Mouse (Mus musculus): Measurements from ENCODE around the gene Ralgapa2. TPM values are rescaled to one million over a fixed set of nuclear protein-coding genes. Genes with fewer than 3 reads are reported as not detected.

Ralgapa2 gene
- total and polyA plus RNA-seq, 3 experiments = 5.6 to 10.3 (median 8.9) TPM

DNA sequence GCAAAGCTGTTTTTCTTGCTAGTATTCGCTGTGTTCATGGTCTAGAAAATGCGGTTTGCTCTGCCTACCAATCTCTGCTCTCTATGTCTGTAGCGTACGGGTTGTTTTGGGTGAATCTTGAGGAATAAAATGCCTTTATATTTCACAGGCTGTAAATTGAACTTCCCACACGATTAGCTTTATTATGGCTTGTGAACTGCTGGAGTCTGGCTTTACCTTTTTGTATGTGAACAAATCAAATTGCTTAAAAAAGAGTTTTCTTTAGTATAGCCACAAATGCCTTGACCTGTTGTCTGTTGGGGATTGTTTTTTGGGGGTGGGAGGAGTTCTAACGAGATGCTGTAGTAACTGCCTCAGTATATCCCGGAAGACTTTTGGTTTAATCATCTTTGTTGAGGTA lies 288.0 kb downstream of the Ralgapa2 start:
- H3K9ac ChIP-seq (ENCODE audit: insufficient read depth, low read depth) = no peak overlapping the region
- DNase-seq (ENCODE audit: extremely low read depth) = no peak
- no peak overlapping the region for H3K27ac ChIP-seq (ENCODE audit: insufficient read depth, low read depth)
- H3K79me2 ChIP-seq (replicated peaks; ENCODE audit: control insufficient read depth, extremely low read depth, insufficient read depth, poor library complexity, severe bottlenecking) = no peaks in the 10 kb centered on the region
- H3K27me3 ChIP-seq (replicated peaks) = no peaks in the 10 kb centered on the region
- H3K4me3 ChIP-seq (replicated peaks in 1 of 3; ENCODE audit: low read depth in 2 of 3, low read length in 2 of 3, poor library complexity in 1 of 3) = no peak overlapping the region
- dilution Hi-C loops (cut with MboI; ENCODE audit: extremely low pct_ligation_motif_present, extremely low pct_unique_long_range_greater_than_20kb, low sequenced_read_pairs) = no loop called here
- H3K36me3 ChIP-seq (replicated peaks in 1 of 2; ENCODE audit: control insufficient read depth in 1 of 2, insufficient read depth in 1 of 2, low read length in 1 of 2) = no peaks in the 10 kb centered on the region
- H3K4me1 ChIP-seq (ENCODE audit: control insufficient read depth in 1 of 2, insufficient read depth in 2 of 2) = peaks cover 7 to 41% of the 10 kb centered on the region in 2 experiments
- TF ChIP-seq NRF1 (IDR thresholded peaks at IDR 0.05; ENCODE audit: low read depth, low read length) = no peak
- no peak for TF ChIP-seq KAT2A (IDR thresholded peaks at IDR 0.05; ENCODE audit: insufficient replicate concordance, low read length)
- TF ChIP-seq ZC3H11A (IDR thresholded peaks at IDR 0.05; ENCODE audit: low read depth, low read length) = no peak
- TF ChIP-seq RCOR1 (conservative IDR thresholded peaks at IDR 0.05; ENCODE audit: low read depth, low read length) = no peak
- TF ChIP-seq CHD1 (IDR thresholded peaks at IDR 0.05; ENCODE audit: low read depth, low read length) = no peak
- TF ChIP-seq CHD2 (IDR thresholded peaks at IDR 0.05; ENCODE audit: low read length) = no peak
- TF ChIP-seq SIN3A (IDR thresholded peaks at IDR 0.05; ENCODE audit: low read length) = no peak
- no peak for TF ChIP-seq UBTF (IDR thresholded peaks at IDR 0.05; ENCODE audit: low read depth, low read length)
- no peak for TF ChIP-seq HCFC1 (IDR thresholded peaks at IDR 0.05; ENCODE audit: low read depth, low read length)
- TF ChIP-seq MEF2A (IDR thresholded peaks at IDR 0.05; ENCODE audit: borderline replicate concordance, low read depth, low read length) = no peak
- no peak for TF ChIP-seq NELFE (IDR thresholded peaks at IDR 0.05; ENCODE audit: low read depth, low read length)
- no peak for TF ChIP-seq EP300 (IDR thresholded peaks at IDR 0.05; ENCODE audit: low read length)
- TF ChIP-seq MYC (IDR thresholded peaks at IDR 0.05; ENCODE audit: low read depth, low read length) = no peak
- TF ChIP-seq POLR2A (IDR thresholded peaks at IDR 0.05; ENCODE audit: low read depth, low read length) = no peak
- H3K4me2 ChIP-seq (ENCODE audit: insufficient read depth, low read depth, poor library complexity, severe bottlenecking) = no peak overlapping the region
- in situ Hi-C loops (cut with MboI; ENCODE audit: low pct_ligation_motif_present, low pct_unique_long_range_greater_than_20kb, low sequenced_read_pairs) = no loop called here
- peaks cover 35% of the 10 kb centered on the region for H3K9me3 ChIP-seq (replicated peaks; ENCODE audit: low read length)

DNA sequence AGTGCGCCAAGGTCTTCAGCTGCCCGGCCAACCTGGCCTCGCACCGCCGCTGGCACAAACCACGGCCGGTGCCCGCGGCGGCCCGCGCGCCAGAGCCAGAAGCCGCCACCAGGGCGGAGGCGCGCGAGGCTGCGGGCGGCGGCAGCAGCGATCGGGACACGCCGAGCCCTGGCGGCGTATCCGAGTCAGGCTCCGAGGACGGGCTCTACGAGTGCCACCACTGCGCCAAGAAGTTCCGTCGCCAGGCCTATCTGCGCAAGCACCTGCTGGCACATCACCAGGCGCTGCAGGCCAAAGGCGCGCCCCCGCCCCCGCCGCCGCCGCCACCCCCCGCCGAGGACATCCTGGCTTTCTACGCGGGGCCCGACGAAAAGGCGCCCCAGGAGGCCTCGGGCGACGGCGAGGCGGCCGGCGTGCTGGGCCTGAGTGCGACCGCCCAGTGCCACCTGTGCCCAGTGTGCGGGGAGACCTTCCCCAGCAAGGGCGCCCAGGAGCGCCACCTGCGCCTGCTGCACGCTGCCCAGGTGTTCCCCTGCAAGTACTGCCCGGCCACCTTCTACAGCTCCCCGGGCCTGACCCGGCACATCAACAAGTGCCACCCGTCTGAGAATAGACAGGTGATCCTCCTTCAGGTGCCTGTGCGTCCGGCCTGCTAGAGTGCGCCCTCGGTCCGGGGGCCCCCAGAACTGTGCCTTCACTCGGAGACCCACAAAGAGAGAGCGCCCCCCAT lies 288.8 kb downstream of the Ralgapa2 start:
- Histone ChIP-seq H3K36me3 (replicated peaks in 1 of 2; ENCODE audit: control insufficient read depth in 1 of 2, insufficient read depth in 1 of 2, low read length in 1 of 2) (no peaks in the 10 kb centered on the region), H3K27me3 (replicated peaks) (no peaks in the 10 kb centered on the region), H3K4me3 (replicated peaks in 1 of 3; ENCODE audit: low read depth in 2 of 3, low read length in 2 of 3, poor library complexity in 1 of 3) (no peak overlapping the region), H3K9me3 (replicated peaks; ENCODE audit: low read length) (peaks cover 38% of the 10 kb centered on the region), H3K4me2 (ENCODE audit: insufficient read depth, low read depth, poor library complexity, severe bottlenecking) (no peak overlapping the region), H3K9ac (ENCODE audit: insufficient read depth, low read depth) (no peak overlapping the region), H3K79me2 (replicated peaks; ENCODE audit: control insufficient read depth, extremely low read depth, insufficient read depth, poor library complexity, severe bottlenecking) (no peaks in the 10 kb centered on the region), H3K27ac (ENCODE audit: insufficient read depth, low read depth) (no peak overlapping the region), H3K4me1 (ENCODE audit: control insufficient read depth in 1 of 2, insufficient read depth in 2 of 2) (peaks cover 7 to 36% of the 10 kb centered on the region in 2 experiments)
- in situ Hi-C loops (cut with MboI; ENCODE audit: low pct_ligation_motif_present, low pct_unique_long_range_greater_than_20kb, low sequenced_read_pairs) = no loop called here
- dilution Hi-C loops (cut with MboI; ENCODE audit: extremely low pct_ligation_motif_present, extremely low pct_unique_long_range_greater_than_20kb, low sequenced_read_pairs) = no loop called here
- no peak for DNase-seq (ENCODE audit: extremely low read depth)
- TF ChIP-seq PAX5 (IDR thresholded peaks at IDR 0.05; ENCODE audit: low read length) = no peak
- no peak for TF ChIP-seq IRF4 (IDR thresholded peaks at IDR 0.05; ENCODE audit: low read depth, low read length)
- no peak for TF ChIP-seq POLR2A (IDR thresholded peaks at IDR 0.05; ENCODE audit: low read depth, low read length)
- no peak for TF ChIP-seq ZMIZ1 (IDR thresholded peaks at IDR 0.05; ENCODE audit: low read depth, low read length)
- no peak for TF ChIP-seq MEF2A (IDR thresholded peaks at IDR 0.05; ENCODE audit: borderline replicate concordance, low read depth, low read length)
